Mouse (Mus musculus) ES-Bruce4 (cell line): Measurements from ENCODE around the gene Pknox2. TPM values are rescaled to one million over a fixed set of nuclear protein-coding genes. Genes with fewer than 3 reads are reported as not detected.

Experiments used
- H3K27ac ChIP-seq: 2 replicates; pipeline ENCODE4 v1.5.1; 2012; ENCODE audit warnings: low read length, inconsistent platforms; ENCODE audit not compliant: insufficient read depth
- H3K27me3 ChIP-seq: 2 replicates; pipeline ENCODE4 v1.6.1; 2012; ENCODE audit warnings: mild to moderate bottlenecking, low read length, inconsistent platforms; ENCODE audit not compliant: control insufficient read depth, poor library complexity, insufficient read depth, severe bottlenecking
- H3K36me3 ChIP-seq: 2 replicates; pipeline ENCODE4 v1.6.1; 2012; ENCODE audit warnings: inconsistent platforms, mild to moderate bottlenecking, low read length, moderate library complexity; ENCODE audit not compliant: control insufficient read depth, poor library complexity, insufficient read depth, severe bottlenecking
- H3K4me1 ChIP-seq: one replicate; pipeline ENCODE4 v1.8.1; 2011; ENCODE audit warnings: low read length; ENCODE audit not compliant: control insufficient read depth, insufficient read depth
- H3K4me3 ChIP-seq: 2 replicates; pipeline ENCODE4 v1.5.1; 2011; ENCODE audit warnings: low read depth, mild to moderate bottlenecking, low read length
- H3K9ac ChIP-seq: 2 replicates; pipeline ENCODE4 v1.6.1; 2012; ENCODE audit warnings: low read depth, mild to moderate bottlenecking, inconsistent platforms; ENCODE audit not compliant: poor library complexity, severe bottlenecking
- H3K9me3 ChIP-seq: replicated peaks from 2 replicates; pipeline ENCODE4 v1.6.1; 2012; ENCODE audit warnings: mild to moderate bottlenecking, low read length, inconsistent platforms; ENCODE audit not compliant: control insufficient read depth, poor library complexity, insufficient read depth, severe bottlenecking
- CTCF ChIP-seq: IDR thresholded peaks from one replicate; pipeline ENCODE4 v1.8.1; 2011; ENCODE audit warnings: low read depth, low read length
- EP300 ChIP-seq: IDR thresholded peaks from 2 replicates; pipeline ENCODE4 v1.6.1; 2011; ENCODE audit warnings: low read depth, low read length; ENCODE audit not compliant: insufficient read depth
- POLR2A ChIP-seq: IDR thresholded peaks from one replicate; pipeline ENCODE4 v1.8.1; 2011; ENCODE audit warnings: low read length; ENCODE audit not compliant: insufficient read depth
- polyA plus RNA-seq: library from polyadenylated mRNA; stranded (reverse); fragments of >200 nt; gene quantifications from 2 replicates; pipeline ENCODE4 v1.2.4, GENCODE M21; 2011; ENCODE audit warnings: low read depth; ENCODE audit not compliant: missing spikeins, insufficient read depth, insufficient read length

Gene Pknox2
- polyA plus RNA-seq, 1 experiment = 12.3 TPM

DNA sequence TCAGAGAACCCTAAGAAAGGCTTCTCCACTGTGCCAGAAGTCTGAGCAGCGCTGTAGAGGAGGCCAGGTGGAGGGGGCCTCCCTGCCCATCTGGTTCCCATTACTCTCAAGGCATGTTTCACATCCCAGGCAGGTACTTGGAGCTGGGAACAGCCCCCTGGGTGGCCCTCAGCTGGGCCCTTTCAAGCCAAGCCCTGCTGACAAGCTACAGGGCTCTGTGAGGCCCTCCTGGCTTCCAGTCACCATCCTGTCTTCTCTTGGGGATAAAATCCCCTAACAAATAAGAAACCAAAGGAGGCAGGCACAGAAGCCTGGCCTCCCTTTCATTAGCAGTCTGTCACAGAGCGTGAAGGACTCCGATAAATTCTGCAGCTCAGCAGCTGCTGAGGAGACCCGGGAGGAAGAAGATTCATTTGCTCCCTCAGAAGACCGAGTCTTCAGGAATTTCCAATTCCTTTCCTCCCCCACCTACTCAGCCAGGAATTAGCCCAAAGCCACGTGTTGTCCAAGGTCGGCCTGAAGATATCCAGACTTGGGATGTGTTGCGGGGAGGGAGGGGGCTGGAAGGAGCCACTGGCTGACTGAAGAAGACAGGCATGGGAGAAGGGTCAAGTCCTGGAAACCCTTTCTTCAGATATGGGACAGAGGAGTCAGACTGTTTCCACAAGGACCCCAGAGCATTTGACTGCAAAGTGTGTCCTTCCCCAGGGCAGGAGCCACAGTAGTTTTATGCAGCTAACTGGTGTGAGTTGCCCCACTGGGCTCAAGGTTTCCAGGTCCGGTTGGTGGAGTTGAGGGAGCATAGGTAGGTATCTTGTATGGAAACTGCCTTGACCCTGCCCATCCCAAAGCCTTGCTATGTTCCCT, 116.6 kb downstream of the Pknox2 start:
- Histone ChIP-seq H3K4me1 (peaks cover 6% of the 10 kb centered on the region), H3K9me3 (no peaks in the 10 kb centered on the region), H3K9ac (no peak overlapping the region), H3K4me3 (no peak overlapping the region), H3K27ac (no peak overlapping the region), H3K27me3 (no peaks in the 10 kb centered on the region), H3K36me3 (no peaks in the 10 kb centered on the region)
- TF ChIP-seq POLR2A = no peak
- no peak for TF ChIP-seq CTCF
- TF ChIP-seq EP300 = no peak

DNA sequence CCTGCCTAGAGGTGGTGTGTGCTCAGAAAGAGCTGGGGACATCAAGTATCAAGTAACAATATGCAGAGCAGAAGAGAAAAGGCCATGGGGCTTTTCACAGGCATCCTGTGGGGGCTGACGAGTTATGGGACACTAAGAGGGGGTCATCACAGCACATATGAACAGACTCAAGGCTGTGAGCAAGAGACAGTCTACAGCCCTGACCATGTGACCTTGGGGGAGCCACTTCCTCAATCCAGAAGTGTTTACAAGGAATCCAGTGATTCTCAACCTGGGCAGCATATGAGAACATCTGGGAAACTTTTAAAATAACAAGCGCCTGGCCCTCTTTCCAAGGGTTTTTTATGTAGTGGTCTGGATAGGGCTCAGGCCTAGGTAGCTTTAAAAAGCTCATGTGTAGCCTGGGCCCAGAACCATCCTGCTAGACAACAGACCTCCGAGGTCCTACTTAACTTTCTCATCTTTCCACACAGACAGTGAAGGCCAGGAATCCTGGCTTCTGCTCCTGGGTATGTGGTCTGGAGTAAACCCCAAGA, 117.3 kb downstream of the Pknox2 start:
- Histone ChIP-seq H3K9ac (no peak overlapping the region), H3K4me3 (no peak overlapping the region), H3K27me3 (no peaks in the 10 kb centered on the region), H3K4me1 (peaks cover 6% of the 10 kb centered on the region), H3K36me3 (no peaks in the 10 kb centered on the region), H3K9me3 (no peaks in the 10 kb centered on the region), H3K27ac (no peak overlapping the region)
- no peak for TF ChIP-seq CTCF
- TF ChIP-seq EP300 = no peak
- no peak for TF ChIP-seq POLR2A

DNA sequence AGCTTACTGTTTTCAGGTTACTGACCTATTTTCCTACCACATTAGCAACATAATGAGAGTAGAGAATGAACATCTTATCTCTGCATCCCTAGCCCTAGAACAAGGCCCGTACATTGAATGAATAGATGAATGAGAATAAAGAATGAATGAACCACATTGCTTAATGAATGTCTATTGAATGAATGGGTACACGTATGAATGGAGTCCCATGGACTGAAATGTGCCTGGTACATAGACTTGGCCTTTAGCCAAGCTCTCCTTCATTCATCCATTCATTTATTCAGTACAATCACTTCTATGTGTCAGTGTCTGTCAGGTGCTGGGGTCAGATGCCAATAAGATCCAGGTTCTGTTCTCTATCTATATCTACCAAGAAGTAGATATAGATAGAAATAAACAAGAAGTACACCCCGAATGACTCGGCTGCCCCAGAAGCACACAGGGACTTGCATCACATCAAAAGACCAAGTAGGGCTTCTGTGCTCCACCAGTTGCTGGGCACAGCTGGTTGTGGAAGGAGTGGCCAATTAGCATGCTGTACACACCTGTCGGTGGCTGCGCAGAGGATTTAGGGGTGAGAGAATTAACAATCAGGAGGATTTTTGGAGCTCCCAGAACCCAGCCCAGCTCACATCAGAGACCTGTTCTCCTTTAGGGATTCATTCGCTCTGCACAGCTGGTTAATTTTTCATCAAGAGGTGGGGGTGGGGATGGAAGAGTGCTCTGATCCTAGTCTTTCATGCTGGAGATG, 119.2 kb downstream of the Pknox2 start:
- Histone ChIP-seq H3K4me1 (peaks cover 6% of the 10 kb centered on the region), H3K9me3 (no peaks in the 10 kb centered on the region), H3K36me3 (no peaks in the 10 kb centered on the region), H3K4me3 (no peak overlapping the region), H3K27me3 (no peaks in the 10 kb centered on the region), H3K27ac (no peak overlapping the region), H3K9ac (no peak overlapping the region)
- TF ChIP-seq EP300 (no peak), POLR2A (no peak), CTCF (no peak)

DNA sequence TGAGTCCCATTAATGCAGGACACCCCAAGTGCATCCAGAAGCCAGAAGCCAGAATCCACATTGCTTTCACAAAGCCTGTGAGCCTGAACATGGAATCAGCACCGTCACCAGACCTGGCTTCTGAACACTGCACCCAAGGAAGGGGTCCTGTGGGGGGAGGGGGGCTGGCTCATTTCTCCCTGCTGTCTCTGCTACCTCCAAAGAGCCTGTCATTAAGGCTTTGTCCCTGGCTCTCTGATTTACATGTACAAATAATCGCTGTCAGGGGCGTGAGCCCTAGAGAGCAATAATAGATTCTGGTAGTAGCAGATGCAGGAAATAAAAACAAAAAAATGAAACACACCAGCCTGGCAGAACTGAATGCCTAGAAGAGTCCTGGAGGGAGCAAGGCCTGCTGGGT, 121.3 kb downstream of the Pknox2 start:
- Histone ChIP-seq H3K9me3 (no peaks in the 10 kb centered on the region), H3K4me1 (peaks cover 10% of the 10 kb centered on the region), H3K9ac (no peak overlapping the region), H3K4me3 (no peak overlapping the region), H3K27ac (no peak overlapping the region), H3K36me3 (no peaks in the 10 kb centered on the region), H3K27me3 (no peaks in the 10 kb centered on the region)
- TF ChIP-seq EP300 (no peak), POLR2A (no peak)

DNA sequence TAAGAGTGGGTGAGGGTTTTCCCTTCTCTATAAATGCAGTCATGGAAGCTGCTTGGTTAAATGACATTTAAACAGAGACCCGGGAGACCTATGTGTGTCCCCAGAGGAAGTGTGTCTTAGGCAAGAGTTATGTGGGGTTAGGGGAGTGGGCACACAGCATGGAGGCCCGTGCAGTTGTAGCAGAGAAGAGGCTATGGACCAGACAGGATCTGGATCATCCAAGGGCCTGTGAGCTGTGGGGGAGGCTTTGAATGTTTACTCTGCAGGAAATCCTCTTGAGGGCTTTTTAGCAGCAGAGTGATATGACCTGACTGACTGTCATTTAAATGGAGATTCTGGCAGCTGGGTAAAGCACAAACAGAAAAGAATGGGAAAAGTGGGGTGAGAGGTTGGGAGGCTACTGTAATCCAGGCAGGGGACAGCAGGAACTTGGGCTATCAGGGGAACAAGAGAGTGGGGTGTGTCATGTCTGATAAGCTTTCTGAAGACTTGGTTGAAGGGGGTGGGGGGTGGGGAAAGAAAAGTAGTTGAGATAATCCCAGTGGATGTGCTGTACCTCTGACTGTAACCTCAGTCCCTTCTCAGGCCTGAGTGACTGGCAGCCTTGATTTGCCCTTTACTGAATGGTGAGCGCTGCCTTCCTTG, 125.5 kb downstream of the Pknox2 start:
- peaks cover 6% of the 10 kb centered on the region for H3K4me1 ChIP-seq
- no peak overlapping the region for H3K4me3 ChIP-seq
- H3K9ac ChIP-seq = no peak overlapping the region
- no peaks in the 10 kb centered on the region for H3K9me3 ChIP-seq
- no peaks in the 10 kb centered on the region for H3K36me3 ChIP-seq
- no peaks in the 10 kb centered on the region for H3K27me3 ChIP-seq
- TF ChIP-seq POLR2A (no peak), CTCF (no peak), EP300 (no peak)
- H3K27ac ChIP-seq = peak overlapping the region; percentile 38; the same call in 1 of the 2 replicates
